Mouse (Mus musculus) common myeloid progenitor, adult 5-6 weeks (primary cell): ENCODE results near the gene Dusp21. TPM values are rescaled to one million over a fixed set of nuclear protein-coding genes. Genes with fewer than 3 reads are reported as not detected.

Source experiments
- ATAC-seq: replicated peaks from 2 replicates; pipeline ENCODE4 v1.8.0; 2016; ENCODE audit warnings: low read depth, mild to moderate bottlenecking, moderate TSS enrichment, inconsistent platforms; ENCODE audit not compliant: poor library complexity, severe bottlenecking
- total RNA-seq: library from RNA; stranded (forward); fragments of 200-1000, 187-1606 nt; gene quantifications from 2 replicates; pipeline ENCODE4 v1.2.3, GENCODE M21; 2017

Dusp21 gene
- total RNA-seq = not detected in 2 replicates

DNA sequence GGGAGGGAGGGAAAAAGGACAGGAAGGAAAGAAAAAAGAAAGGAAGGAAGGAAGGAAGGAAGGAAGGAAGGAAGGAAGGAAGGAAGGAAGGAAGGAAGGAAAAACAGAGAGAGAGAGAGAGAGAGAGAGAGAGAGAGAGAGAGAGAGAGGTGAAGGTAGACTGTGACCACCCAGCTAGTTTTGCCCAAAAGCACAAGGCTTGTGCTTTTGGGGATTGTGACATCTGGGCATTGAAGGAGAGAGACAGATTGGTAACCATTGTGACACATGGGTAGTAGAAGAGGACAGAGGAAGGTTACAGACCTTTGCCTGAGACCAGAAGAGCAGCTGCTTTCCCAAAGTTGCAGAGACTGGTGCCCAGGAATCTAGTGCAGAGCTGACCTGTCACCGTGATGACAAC is at the start of gene Dusp21:
TSS of gene Dusp21 (plus strand) at position 301 of the 400 bp plus-strand sequence.
- no peak for ATAC-seq

GRCm38 (mm10) chrX:18160734-18161442 is 15.2 kb downstream of the Dusp21 start:
- no peak for ATAC-seq

GRCm38 (mm10) chrX:18161796-18162191 is 16.1 kb downstream of the Dusp21 start:
- peak; percentile 36 for ATAC-seq

- peak; percentile 90 for ATAC-seq
These were observed 16.7 kb downstream of the Dusp21 start, which contains the start of gene Kdm6a for GRCm38 (mm10) chrX:18162192-18162857. Kdm6a (plus strand) TSS chrX:18162575.

GRCm38 (mm10) chrX:18162861-18163731 is 17.4 kb downstream of the Dusp21 start:
- ATAC-seq = 0 out of 2 replicates have a peak, but pooled peaks have one; percentile 3

DNA sequence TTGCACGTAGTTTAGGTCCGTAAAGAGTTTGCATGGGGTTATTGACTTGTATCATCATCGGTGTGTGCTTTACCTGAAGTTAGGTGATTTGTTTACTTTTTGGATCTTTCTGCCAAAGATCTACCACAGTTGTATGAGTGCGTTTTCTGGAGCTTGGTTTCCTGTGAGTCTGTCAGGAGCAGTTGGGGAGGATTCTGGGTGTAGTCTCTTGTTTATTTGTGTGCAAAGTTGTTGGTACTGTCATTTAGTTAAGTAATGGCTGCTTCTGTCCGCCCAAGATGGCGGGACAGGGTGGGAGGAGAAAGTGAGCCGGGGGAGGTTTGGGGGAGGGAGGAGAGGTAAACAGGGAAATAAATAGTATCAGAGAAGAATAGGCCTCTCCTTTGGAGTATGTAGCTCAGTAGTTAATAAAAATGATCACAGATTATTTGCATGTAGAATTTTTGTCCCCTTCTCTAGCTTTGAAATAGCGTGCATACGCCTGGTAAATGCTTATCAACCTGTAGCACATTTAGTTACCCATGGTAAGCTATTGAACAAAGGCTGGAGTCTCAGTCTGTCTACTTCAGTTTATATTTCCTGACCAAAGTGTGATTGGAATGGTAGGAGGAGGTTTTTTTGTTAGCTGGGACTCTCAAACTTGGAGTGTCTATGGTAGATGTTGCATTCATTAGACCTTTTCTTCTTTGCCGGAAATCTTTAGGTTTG is 18.4 kb downstream of the Dusp21 start:
- ATAC-seq = peak; percentile 30; the same call in 1 of the 2 replicates

GRCm38 (mm10) chrX:18165121-18165520 is 19.5 kb downstream of the Dusp21 start:
- ATAC-seq = no peak

GRCm38 (mm10) chrX:18166961-18167360 is 21.3 kb downstream of the Dusp21 start:
- ATAC-seq = no peak

DNA sequence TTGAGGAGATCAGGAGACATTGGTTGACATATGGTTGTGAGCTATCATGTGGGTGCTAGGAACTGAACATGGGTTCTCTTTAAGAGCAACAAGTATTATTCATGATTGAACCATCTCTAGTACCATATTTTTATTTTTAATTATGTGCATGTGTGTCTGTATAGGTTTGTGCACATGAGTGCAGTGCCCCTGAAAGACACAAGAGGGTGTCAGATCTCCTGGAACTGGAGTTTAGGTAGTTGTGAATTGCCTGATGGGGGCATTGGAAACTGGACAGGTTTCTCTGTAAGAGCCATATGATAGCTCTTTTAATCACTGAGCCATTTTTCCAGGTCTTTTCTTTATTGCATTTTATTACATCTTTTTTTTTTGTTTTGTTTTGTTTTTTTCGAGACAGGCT is 23.3 kb downstream of the Dusp21 start:
- ATAC-seq = no peak; the same call in 1 of the 2 replicates

GRCm38 (mm10) chrX:18174831-18175230 is 29.2 kb downstream of the Dusp21 start:
- no peak for ATAC-seq

DNA sequence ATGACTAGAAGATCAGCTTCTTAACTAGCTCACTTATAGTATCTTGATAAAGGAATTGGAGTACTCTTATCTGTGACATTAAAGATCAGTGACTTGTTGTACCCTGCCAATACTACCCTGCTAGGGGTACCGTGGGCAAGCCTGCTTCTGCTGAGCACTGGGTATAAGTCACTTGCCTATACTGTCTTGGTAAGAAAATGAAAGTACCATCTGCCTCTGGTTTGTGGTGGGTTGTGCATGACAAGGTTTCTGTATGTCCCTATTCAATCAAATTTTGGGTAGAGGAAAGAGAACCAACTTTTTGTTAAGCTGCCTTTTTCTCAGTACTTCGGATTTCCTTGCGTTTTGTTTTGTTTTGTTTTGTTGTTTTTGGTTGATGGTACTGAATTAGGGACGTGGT is 32.1 kb downstream of the Dusp21 start:
- 0 out of 2 replicates have a peak, but pooled peaks have one; percentile 37 for ATAC-seq

GRCm38 (mm10) chrX:18179492-18179891 is 33.8 kb downstream of the Dusp21 start:
- peak; percentile 57 for ATAC-seq

DNA sequence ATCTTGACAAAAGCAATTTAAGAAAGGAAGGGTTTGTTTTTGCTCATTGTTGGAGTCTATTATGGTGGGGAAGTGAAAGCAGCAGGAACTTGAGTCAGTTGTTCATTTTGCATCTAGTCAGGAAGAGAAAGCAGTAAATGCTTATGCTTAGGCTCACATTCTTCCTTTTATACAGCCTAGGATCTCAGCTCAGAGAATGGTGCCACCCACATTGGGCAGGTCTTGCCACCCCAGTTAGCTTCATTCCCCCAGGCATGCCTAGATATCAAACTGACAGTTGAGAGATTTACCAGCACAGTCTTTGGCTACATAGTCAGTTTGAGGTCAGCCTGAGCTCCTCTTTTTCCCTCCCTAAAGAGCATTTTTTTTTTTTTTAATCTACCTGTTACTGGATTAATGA is 41.5 kb downstream of the Dusp21 start:
- ATAC-seq = peak; percentile 78

DNA sequence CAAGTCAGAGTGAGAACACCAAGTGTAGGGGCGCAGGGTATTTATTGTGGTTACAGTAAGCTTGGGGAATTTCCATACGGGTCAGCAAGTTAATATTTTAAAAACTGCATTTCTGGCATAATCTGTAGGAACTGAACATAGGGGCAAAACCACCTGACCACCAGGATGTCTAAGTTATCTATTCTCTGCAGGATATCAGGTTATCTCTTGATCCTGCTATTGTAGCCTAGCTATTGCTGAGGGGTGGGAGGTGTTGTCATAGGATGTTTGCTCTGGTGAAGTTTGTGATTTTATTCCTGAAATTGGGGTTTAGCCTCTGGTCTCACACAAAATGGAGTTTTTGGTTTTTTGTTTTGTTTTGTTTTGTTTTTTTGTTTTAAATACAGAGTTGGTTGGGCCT is 42.6 kb downstream of the Dusp21 start:
- no peak for ATAC-seq

Other genes starting within 250 kb of the Dusp21 start
- 57.7 and 63.1 TPM in 2 replicates for gene Kdm6a, start 16.7 kb downstream of the Dusp21 start, total RNA-seq